Mouse (Mus musculus) thymus, postnatal 14 days (tissue): Measurements from ENCODE around the gene Fcgbp.
A peak's percentile ranks its signal among the peaks of the same experiment; 100 is the strongest.
"Not testable (repeated sequence)": the region's sequence is repeated elsewhere in the genome, so short reads cannot be mapped to it uniquely, and the experiment has no call there.

Source experiments
- DNase-seq: peaks from one replicate; pipeline ENCODE4 v3.0.0; 2021

Gene Fcgbp

DNA sequence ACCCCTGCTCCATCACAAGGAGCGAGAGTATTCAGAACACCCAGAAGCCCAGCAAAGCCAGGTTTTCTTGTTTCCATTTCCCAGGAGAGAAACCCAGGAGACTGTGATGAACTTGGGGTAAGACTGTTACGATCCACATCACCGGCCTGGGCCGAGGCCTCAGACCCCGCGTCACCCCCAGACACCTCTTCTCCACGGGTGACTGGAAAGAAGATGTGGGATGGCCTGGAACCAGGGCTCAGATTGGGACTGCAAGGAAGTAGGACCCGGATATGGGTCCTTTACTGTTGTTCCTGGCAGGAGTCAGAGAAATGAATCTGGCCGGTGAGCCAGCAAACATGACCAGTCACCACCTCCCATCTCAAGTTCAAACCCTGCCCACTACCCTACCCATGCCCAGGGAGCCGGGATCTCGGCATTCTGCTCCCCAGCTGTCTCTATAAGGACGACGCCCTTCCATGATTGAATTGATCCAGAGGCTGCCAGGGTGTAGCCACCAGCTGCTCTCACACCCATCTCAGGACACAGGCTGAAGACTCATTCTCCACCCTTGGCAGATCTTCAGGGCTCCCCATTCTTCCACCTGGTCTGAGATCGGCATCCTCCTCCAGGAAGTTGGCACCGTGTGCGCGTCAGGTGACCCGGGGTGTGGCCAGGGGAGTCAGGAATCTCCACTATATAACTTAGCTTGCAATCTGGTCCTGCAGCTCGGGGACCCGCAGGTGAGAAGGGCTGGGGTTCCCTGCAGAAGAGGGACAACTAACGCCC is at the start of gene Fcgbp:
Gene Fcgbp (plus strand): TSS at position 706 of the 768 bp plus-strand sequence.
- no peak for DNase-seq

DNA sequence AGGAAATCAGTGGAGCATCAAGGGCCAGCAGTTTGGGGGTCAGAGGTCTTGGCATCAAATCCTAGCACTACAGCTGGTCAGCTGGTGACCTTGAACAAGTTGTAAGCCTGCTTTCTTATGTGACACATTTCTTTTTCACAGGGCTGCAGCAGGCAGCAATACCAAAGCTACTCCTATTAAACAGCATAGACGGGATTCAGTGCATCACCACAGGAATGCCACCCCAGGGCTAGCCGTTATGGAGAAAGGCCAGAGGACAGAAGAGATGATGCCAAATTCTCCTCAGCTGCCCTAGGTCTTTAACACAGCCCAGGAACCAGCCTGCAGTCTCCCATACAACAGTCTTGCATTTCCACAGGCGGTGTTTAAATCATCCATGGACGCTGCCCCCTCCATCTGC is 26.5 kb upstream of the Fcgbp start:
- no peak for DNase-seq

DNA sequence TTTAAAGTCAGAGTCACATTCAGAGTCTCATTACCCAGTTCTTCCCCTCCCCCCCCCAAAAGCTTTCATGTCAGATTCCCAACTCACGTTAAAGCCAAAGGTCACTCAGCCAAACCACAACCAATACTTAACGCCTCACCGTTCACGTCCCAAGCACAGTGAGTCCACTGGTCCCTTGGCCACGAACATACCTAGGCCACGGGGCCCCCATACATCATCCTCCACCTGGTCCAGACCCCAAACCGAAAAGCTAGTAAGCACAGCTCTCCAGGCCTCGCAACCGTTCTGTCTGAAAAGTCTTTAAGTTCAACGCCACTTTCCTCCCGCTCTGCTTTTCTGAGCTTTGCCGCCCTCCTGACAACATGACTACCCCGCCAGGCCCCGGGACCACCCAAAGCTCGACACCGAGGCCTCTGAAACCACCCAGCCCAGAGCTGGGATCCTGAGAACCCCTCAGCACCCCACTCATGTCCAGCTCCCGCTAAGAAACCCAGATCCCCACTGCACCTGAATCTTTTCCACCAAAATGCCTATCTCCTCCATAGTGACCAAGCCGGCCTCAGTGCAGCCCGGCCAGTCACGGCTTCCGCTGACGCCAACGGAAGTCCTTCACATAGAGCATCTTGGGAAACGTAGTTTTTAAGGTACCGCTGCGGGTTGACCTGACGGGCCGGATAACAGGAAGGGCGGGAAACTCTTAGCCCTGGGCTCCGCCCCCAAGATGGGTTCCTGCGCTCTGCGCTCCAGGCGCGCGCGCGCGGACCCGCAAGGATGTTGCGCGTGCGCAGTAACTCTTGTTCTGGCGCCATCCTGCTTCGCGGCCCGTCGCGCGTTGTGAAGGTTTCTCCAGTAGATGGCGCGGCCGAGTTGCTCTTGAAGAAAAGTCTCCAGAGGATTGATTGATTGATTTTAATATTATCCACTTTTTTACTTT is 21.3 kb upstream of the Fcgbp start, which contains the start of gene Psmc4:
Gene Psmc4 (minus strand): TSS at position 626 of the 934 bp plus-strand sequence.
- peak; percentile 98 for DNase-seq

DNA sequence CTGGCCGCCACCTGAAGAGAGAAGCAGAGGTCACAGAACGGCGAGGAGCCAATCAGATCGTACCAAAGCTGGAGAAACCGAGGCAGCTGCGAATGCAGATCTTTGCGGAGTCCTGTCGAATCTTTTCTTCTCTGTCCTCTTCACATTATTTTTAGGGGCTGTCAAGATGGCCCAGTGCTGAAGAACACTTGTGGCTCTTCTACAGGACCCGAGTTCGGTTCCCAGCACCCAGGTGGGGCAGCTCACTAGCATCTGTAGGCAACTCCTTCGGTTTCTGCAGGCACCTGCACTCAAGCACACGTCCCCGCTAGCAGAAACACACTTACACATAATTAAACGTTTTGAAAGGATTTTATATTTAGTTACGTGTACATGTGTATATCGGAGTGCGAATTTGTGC is 20.5 kb upstream of the Fcgbp start:
- DNase-seq, result peak; percentile 14

DNA sequence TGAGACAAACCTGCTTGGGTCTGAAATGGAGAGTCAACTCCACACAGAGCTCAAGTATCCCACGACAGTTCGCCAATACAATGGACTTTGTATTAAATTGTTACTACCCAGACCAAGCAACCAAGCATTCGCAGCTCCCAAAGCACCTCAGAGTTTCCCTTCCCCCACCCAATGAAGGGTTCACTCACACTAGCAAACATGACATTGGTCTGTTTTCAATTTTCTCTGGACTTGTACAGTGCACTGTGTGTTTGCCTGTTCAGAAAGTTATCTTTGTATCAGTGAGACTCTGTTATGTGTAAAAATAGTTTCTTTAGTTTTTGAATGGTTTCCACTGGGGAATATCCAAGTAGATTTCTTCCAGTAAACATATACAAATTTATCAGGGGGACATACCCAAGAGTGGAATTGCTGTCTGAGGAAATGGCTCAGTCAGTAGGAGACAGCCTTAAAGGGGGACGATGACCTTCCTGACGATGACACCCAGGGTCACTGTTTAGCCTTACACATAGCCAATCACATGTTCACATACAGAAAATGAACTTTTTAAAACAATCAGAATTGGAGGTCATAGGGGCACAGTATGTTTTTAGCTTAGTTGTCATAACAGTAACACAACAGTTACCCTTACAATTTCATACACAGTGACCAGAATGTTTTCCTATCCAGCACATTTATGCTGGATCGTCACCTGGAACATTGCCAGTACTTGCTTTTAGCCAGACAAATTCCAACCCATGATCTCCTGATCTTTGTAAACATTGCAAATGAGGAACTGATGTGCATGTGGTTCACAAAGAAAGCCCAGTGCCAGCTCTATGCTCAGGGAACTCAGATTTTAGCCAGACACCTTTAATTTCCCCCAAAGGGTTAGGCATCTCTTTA is 17.7 kb upstream of the Fcgbp start:
- DNase-seq, result no peak

DNA sequence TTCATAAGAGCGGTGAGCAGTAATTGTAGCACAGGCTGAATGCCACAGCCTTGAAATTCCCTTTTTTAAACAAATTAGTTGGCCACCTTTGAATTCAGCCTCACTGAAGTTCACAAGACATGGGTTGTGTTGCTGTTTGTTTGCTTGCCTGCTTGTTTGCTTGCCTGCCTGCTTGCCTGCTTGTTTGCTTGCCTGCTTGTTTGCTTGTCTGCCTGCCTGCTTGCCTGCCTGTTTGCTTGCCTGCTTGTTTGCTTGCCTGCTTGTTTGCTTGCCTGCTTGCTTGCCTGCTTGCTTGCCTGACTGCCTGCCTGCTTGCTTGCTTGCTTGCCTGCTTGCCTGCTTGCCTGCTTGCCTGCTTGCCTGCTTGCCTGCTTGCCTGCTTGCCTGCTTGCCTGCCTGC is 11.1 kb upstream of the Fcgbp start:
- DNase-seq, result no peak

DNA sequence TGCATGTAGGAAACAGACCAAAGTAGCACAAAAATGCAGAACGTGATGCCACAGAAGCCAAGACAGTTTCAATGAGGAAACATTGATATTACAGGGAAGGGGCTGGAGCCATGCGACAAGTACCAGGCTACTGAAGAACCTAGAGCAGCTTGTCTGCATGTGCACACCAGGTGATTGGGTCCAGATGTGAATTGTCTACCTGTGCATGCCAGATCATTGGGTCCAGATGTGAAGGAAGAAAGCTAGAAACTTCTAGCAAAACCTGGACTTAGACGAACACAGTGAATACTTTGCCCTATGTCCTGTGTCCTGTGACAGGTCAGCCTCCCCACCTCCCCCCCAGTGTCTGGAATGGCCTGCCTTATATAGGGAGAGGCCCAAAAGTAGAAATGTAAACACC is 2.4 kb upstream of the Fcgbp start:
- DNase-seq, result no peak

DNA sequence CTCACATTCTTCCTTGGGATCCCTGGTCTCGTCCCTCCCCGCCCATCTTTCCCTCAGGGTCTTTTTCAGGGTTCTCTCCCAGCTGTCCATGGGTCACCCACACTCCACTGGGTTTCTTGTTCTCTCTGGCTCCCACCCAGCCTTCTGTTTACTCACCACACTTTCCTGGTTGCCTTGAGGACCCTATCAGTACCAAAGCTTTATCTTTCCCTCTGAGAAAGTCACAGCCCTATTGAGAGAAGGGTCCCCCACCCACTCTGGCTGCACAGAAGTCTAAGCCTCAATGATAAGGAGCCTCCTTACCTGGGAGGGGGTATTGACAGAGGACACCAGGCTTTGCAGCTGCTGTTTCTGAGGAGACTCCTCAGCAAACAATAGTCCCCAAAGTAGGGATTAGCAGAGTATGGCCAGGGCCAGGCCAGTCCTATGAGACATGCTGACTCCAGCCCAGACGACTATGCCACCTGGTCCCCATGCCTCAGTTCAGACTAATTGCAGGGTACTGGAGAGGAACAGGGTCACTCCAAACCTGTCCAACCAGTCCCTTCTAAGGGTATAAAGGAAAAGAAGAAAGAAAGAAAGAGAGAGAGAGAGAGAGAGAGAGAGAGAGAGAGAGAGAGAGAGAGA is 1.4 kb upstream of the Fcgbp start:
- DNase-seq, result no peak

DNA sequence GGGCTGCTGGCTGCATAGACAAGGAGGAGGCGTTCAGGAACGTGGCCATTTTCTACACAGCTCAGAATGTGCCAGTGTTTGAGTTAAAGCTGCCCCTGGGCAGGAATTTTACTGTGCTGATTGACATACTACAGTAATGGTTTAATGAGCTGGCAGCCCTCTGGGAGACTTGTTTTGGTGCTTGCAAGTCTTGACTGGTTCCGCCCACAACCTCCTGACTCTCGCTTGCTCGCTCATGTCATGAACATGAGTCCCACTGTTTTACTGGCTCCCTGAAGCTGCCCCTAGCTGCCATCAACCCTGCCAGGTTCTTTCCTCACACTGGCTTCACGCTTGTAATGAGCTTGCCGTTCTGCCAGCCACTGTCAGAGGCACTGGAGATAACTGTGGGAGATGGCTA is 13.2 kb downstream of the Fcgbp start:
- no peak for DNase-seq

DNA sequence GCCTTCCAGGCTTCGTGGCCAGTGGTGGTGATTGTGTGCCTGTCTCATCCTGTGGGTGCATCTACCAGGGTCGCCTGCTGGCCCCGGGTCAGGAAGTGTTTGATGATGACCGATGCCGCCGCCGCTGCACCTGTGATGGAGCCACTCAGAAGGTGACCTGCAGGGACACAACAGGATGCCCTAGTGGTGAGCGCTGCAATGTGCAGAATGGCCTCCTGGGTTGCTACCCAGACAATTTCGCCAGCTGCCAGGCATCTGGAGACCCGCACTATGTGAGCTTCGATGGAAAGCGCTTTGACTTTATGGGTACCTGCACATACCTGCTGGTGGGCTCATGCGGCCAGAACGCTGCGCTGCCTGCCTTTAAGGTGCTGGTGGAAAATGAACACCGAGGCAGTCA is 15.2 kb downstream of the Fcgbp start:
- DNase-seq, result no peak

DNA sequence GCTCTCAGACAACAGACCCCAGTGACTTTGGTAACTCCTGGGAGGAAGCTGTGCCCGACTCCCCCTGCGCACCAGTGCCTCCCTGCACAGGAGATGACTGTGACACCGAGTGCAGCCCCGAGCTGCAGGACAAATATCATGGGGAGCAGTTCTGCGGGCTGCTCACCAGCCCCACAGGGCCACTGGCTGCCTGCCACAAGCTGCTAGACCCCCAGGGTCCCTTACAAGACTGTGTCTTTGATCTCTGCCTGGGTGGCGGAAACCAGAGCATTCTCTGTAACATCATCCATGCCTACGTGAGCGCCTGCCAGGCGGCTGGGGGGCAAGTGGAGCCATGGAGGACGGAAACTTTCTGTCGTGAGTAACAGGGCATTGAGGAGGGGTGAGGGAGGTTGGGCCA is 22.5 kb downstream of the Fcgbp start:
- DNase-seq, result no peak

DNA sequence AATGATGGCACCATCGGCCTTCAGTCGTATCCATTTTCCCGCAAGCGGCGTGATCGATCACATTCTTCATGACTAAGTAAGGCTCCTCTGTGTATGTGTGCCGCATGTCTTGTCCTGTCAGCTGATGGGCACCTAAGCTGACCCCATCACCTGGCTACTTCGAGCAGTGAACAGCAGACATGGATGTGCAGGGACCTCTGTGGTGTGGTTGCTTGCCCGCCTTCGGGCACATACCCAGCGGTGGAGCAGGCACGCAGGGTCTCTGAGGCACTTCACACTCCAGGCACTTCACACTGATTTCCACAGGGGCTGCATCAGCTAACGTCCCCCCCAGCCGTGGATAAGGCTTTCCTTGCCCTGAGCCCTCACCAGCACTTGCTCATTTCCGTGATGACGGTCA is 28.1 kb downstream of the Fcgbp start:
- no peak for DNase-seq

DNA sequence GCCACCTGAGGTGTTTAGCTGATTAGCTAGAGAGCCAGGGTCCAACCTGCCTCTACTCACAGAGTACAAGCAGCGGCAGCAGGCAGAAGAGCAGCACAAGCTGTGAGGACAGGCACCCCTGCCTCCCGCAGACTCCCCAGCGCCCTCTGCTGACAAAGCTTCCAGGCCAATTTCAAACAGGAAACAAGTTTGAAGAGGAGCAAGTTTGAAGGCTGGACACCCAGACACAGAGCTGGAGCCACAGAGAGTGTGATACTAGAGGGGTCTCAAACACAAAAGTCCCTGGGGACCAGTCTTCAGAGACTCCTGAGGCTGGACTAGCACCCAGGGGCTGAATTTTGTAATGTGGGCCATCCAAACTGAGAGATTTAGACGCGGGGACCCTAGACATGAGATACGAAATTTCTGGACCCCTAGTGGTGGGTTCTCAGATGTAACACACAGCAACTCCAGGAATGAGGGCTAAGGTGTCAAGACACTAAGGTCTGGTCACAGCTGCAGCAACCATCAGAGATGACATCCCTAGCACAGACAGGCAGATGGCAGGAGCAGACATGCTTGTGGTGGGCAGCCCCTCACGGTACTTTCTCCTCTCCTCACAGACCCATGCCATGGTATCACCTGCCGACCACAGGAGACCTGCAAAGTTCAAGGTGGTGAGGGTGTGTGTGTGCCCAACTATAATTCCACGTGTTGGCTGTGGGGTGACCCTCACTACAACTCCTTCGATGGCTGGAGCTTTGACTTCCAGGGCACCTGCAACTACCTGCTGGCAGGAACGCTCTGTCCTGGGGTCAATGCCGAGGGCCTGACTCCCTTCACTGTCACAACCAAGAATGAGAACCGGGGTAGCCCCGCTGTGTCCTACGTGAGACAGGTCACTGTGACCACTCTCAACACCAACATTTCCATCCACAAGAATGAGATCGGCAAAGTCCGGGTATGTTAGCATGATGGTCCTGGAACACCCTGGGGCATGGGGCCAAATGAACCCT is 29.9 kb downstream of the Fcgbp start:
- peak; percentile 61 for DNase-seq

DNA sequence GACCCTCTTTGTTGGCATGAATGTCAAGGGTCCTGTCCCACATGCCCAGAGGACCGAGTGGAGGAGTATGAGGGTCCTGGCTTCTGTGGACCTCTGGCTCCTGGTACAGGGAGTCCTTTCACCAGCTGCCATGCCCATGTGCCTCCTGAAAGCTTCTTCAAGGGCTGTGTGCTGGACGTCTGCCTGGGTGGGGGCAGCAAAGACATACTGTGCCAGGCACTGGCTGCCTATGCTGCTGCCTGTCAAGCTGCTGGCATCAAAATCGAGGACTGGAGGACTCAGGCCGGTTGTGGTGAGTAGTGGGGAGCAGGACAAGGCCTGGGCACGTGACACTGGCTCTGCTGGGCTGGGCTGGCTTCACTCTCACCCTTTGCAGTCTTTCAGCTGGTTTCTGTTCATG is 31.9 kb downstream of the Fcgbp start:
- not testable (repeated sequence) for DNase-seq

DNA sequence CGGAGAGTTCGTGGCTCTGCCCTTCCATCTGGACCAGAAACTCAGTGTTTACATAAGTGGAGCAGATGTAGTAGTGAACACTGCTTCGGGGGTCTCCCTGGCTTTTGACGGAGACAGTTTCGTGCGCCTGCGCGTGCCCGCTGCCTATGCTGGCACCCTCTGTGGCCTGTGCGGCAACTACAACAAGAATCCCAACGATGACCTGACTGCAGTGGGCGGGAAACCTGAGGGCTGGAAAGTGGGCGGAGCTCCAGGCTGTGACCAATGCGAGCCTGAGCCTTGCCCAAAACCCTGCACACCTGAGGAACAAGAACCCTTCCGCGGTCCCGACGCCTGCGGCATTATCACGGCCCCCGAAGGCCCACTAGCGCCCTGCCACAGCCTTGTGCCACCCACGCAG is 33.6 kb downstream of the Fcgbp start:
- no peak for DNase-seq

DNA sequence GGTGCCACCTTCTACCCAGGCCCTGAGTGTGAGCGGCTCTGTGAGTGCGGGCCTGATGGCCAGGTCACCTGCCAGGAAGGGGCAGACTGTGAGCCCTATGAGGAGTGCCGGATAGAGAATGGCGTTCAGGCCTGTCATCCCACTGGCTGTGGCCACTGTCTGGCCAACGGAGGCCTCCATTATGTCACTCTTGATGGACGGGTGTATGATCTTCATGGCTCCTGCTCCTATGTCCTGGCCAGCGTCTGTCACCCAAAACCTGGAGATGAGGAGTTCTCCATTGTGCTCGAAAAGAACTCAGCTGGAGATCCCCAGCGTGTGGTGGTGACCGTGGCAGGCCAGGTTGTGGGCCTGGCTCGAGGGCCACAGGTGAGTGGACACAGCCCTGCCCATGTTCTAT is 35.2 kb downstream of the Fcgbp start:
- DNase-seq, result no peak

DNA sequence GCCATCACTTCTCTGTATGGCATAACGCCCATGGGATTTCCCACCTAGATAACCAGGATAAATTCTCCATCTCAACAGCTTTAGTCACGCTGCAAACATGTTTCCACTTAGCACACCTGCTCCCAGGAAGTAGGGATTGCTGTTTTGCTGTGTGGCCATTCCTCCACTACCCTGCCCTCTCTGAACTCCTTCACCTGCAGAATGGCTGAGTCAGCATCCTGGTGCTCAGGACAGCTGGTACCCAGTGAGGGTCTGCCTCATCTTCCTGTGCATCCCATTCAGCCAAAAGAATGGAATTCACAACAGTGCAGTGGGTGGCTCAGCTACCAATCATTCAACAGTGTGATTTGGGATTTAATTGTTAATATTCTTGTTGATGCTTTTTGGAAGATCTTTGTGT is 43.6 kb downstream of the Fcgbp start:
- DNase-seq, result no peak

DNA sequence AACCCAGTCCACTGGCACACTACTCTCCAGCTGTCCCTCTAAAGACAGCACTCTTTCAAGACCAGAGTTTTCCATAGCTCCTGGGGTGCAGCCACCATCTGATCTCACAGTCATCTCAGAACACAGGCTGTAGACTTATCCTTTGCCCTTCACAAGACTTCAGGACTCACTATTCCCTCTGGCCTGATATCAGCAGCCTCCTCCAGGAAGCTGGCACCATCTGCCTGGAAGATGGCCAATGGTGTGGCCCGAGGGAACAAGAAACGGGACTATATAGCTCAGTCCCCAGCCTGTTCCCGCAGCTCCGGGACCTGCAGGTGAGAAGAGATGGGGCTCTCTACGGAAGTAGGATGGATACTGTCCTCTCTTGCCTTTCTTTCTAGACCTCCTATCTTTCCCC is 58.1 kb downstream of the Fcgbp start, which contains the start of gene 9530053A07Rik:
Gene 9530053A07Rik (plus strand): TSS at position 301 of the 400 bp plus-strand sequence.
- DNase-seq, result no peak

DNA sequence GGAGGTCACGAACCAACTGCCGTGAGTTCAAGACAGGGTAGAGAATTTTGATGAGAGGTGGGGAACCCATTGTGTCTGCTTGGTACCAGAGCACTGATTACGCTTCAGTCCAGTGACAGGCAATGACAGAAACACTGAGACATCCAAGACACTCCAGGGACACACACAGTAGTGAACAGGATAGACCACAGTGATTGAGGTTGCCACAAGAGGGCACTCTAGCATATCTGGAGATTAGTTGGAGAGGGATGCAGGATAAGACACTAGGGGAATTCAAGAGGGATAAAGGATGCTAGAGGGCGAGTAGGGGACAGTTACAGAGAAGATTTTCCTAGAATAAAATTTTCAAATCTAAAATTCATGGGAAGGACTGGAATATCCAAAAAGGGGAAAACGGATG is 66.6 kb downstream of the Fcgbp start:
- DNase-seq, result peak; percentile 33

DNA sequence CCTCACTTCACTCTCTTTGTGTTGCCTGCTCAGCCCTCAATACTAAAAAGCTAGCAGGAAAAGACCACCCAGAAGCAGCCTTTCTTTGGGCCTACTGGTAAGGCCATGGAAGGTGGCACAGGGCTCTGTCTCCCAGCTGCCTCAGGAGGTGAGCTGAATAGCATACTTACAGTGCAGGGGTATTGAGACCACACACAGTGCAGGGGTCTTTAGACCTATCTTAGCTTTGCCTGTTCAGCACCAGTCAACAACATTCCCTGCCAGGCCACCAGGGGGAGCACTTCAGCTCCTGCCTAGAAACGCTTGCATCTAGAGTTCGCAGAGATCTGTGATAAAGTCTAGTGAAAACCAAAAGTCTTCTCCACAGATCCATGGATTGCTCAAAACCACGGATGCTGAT is 77.2 kb downstream of the Fcgbp start:
- peak; percentile 78 for DNase-seq

DNA sequence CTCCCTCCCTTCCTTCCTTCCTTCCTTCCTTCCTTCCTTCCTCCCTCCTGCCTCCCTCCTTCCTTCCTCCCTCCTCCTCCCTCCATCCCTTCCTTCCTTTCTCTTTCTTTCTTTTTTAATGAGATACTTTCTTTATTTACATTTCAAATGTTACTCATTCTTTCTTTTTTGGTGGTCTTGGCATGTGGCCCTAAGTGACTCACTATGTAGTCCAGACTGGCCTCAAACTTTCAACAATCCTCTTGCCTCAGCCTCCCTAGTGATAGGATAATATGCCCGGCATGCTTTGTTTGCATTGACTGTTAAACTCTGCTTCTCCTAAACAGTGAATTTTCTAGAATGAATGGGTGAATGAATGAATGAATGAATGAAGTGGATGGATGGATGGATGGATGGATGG is 78.8 kb downstream of the Fcgbp start:
- no peak for DNase-seq
